Mouse (Mus musculus): ENCODE measurements around the gene Pakap. TPM values are rescaled to one million over a fixed set of nuclear protein-coding genes. Genes with fewer than 3 reads are reported as not detected.

Pakap gene
- total and polyA plus RNA-seq, 3 experiments = not detected

GRCm38 (mm10) chr4:57774517-57774916 is 206.5 kb downstream of the Pakap start:
- no peaks in the 10 kb centered on the region for H3K4me1 ChIP-seq (ENCODE audit: insufficient read depth, low read depth, low read length)
- H3K36me3 ChIP-seq (replicated peaks) = no peaks in the 10 kb centered on the region
- H3K27me3 ChIP-seq (ENCODE audit: insufficient read depth, low read length) = no peaks in the 10 kb centered on the region
- no peak overlapping the region for H3K4me3 ChIP-seq (ENCODE audit: low read depth, low read length)
- peaks cover 36% of the 10 kb centered on the region for H3K9me3 ChIP-seq (replicated peaks)
- no peak for ATAC-seq (ENCODE audit: extremely low read depth, insufficient number of reproducible peaks, low FRiP score, poor library complexity, severe bottlenecking)
- TF ChIP-seq CTCF (IDR thresholded peaks at IDR 0.05; ENCODE audit: low read depth, low read length) = no peak
- TF ChIP-seq POLR2AphosphoS5 (IDR thresholded peaks at IDR 0.05; ENCODE audit: insufficient replicate concordance, low read depth, low read length) = no peak
- TF ChIP-seq GATA2 (IDR thresholded peaks at IDR 0.05; ENCODE audit: borderline replicate concordance, low read depth, low read length) = no peak
- no peak for TF ChIP-seq TAL1 (conservative IDR thresholded peaks at IDR 0.05; ENCODE audit: low read depth, low read length)
- no peak for TF ChIP-seq GATA1 (IDR thresholded peaks at IDR 0.05; ENCODE audit: borderline replicate concordance, low read length)
- no peak for DNase-seq (ENCODE audit: low spot score)

- H3K9me3 ChIP-seq (replicated peaks) = peaks cover 34% of the 10 kb centered on the region
- no peaks in the 10 kb centered on the region for H3K36me3 ChIP-seq (replicated peaks)
- no peaks in the 10 kb centered on the region for H3K4me1 ChIP-seq (ENCODE audit: insufficient read depth, low read depth, low read length)
- H3K27me3 ChIP-seq (ENCODE audit: insufficient read depth, low read length) = no peaks in the 10 kb centered on the region
- no peak for TF ChIP-seq GATA1 (IDR thresholded peaks at IDR 0.05; ENCODE audit: borderline replicate concordance, low read length)
- ATAC-seq (ENCODE audit: extremely low read depth, insufficient number of reproducible peaks, low FRiP score, poor library complexity, severe bottlenecking) (no peak), DNase-seq (ENCODE audit: low spot score) (no peak)
- H3K4me3 ChIP-seq (ENCODE audit: low read depth, low read length) = no peak overlapping the region
These were observed 207.6 kb downstream of the Pakap start for GRCm38 (mm10) chr4:57775582-57775981.

GRCm38 (mm10) chr4:57780403-57780802 is 212.4 kb downstream of the Pakap start:
- no peak for TF ChIP-seq GATA2 (IDR thresholded peaks at IDR 0.05; ENCODE audit: borderline replicate concordance, low read depth, low read length)
- TF ChIP-seq GATA1 (IDR thresholded peaks at IDR 0.05; ENCODE audit: borderline replicate concordance, low read length) = no peak
- no peak for TF ChIP-seq TAL1 (conservative IDR thresholded peaks at IDR 0.05; ENCODE audit: low read depth, low read length)
- TF ChIP-seq POLR2AphosphoS5 (IDR thresholded peaks at IDR 0.05; ENCODE audit: insufficient replicate concordance, low read depth, low read length) = no peak
- no peak for TF ChIP-seq CTCF (IDR thresholded peaks at IDR 0.05; ENCODE audit: low read depth, low read length)
- Histone ChIP-seq H3K36me3 (replicated peaks) (no peaks in the 10 kb centered on the region), H3K4me3 (ENCODE audit: low read depth, low read length) (no peak overlapping the region), H3K27me3 (ENCODE audit: insufficient read depth, low read length) (no peaks in the 10 kb centered on the region), H3K9me3 (replicated peaks) (peaks cover 42% of the 10 kb centered on the region), H3K4me1 (ENCODE audit: insufficient read depth, low read depth, low read length) (no peaks in the 10 kb centered on the region)
- DNase-seq (ENCODE audit: low spot score) (no peak), ATAC-seq (ENCODE audit: extremely low read depth, insufficient number of reproducible peaks, low FRiP score, poor library complexity, severe bottlenecking) (no peak)

- TF ChIP-seq GATA2 (IDR thresholded peaks at IDR 0.05; ENCODE audit: borderline replicate concordance, low read depth, low read length) (no peak), TAL1 (conservative IDR thresholded peaks at IDR 0.05; ENCODE audit: low read depth, low read length) (no peak), CTCF (IDR thresholded peaks at IDR 0.05; ENCODE audit: low read depth, low read length) (no peak), GATA1 (IDR thresholded peaks at IDR 0.05; ENCODE audit: borderline replicate concordance, low read length) (no peak), POLR2AphosphoS5 (IDR thresholded peaks at IDR 0.05; ENCODE audit: insufficient replicate concordance, low read depth, low read length) (no peak)
- Histone ChIP-seq H3K4me3 (ENCODE audit: low read depth, low read length) (no peak overlapping the region), H3K4me1 (ENCODE audit: insufficient read depth, low read depth, low read length) (no peaks in the 10 kb centered on the region), H3K27me3 (ENCODE audit: insufficient read depth, low read length) (no peaks in the 10 kb centered on the region), H3K36me3 (replicated peaks) (no peaks in the 10 kb centered on the region), H3K9me3 (replicated peaks) (peaks cover 40% of the 10 kb centered on the region)
- ATAC-seq (ENCODE audit: extremely low read depth, insufficient number of reproducible peaks, low FRiP score, poor library complexity, severe bottlenecking) (no peak), DNase-seq (ENCODE audit: low spot score) (no peak)
These were observed 213.1 kb downstream of the Pakap start for GRCm38 (mm10) chr4:57780833-57781641.

GRCm38 (mm10) chr4:57781994-57782393 is 214.0 kb downstream of the Pakap start:
- Histone ChIP-seq H3K27me3 (ENCODE audit: insufficient read depth, low read length) (no peaks in the 10 kb centered on the region), H3K9me3 (replicated peaks) (peaks cover 41% of the 10 kb centered on the region), H3K4me1 (ENCODE audit: insufficient read depth, low read depth, low read length) (no peaks in the 10 kb centered on the region), H3K36me3 (replicated peaks) (no peaks in the 10 kb centered on the region), H3K4me3 (ENCODE audit: low read depth, low read length) (no peak overlapping the region; the same call in 1 of the 2 replicates)
- ATAC-seq (ENCODE audit: extremely low read depth, insufficient number of reproducible peaks, low FRiP score, poor library complexity, severe bottlenecking) (no peak), DNase-seq (ENCODE audit: low spot score) (no peak)
- TF ChIP-seq GATA2 (IDR thresholded peaks at IDR 0.05; ENCODE audit: borderline replicate concordance, low read depth, low read length) = no peak
- TF ChIP-seq CTCF (IDR thresholded peaks at IDR 0.05; ENCODE audit: low read depth, low read length) = no peak
- TF ChIP-seq POLR2AphosphoS5 (IDR thresholded peaks at IDR 0.05; ENCODE audit: insufficient replicate concordance, low read depth, low read length) = no peak
- no peak for TF ChIP-seq GATA1 (IDR thresholded peaks at IDR 0.05; ENCODE audit: borderline replicate concordance, low read length)
- no peak for TF ChIP-seq TAL1 (conservative IDR thresholded peaks at IDR 0.05; ENCODE audit: low read depth, low read length)

GRCm38 (mm10) chr4:57782549-57783390 is 214.8 kb downstream of the Pakap start:
- ATAC-seq (ENCODE audit: extremely low read depth, insufficient number of reproducible peaks, low FRiP score, poor library complexity, severe bottlenecking) (no peak), DNase-seq (ENCODE audit: low spot score) (no peak)
- H3K4me1 ChIP-seq (ENCODE audit: insufficient read depth, low read depth, low read length) = no peaks in the 10 kb centered on the region
- TF ChIP-seq GATA1 (IDR thresholded peaks at IDR 0.05; ENCODE audit: borderline replicate concordance, low read length) = no peak
- TF ChIP-seq CTCF (IDR thresholded peaks at IDR 0.05; ENCODE audit: low read depth, low read length) = no peak
- TF ChIP-seq POLR2AphosphoS5 (IDR thresholded peaks at IDR 0.05; ENCODE audit: insufficient replicate concordance, low read depth, low read length) = no peak
- TF ChIP-seq TAL1 (conservative IDR thresholded peaks at IDR 0.05; ENCODE audit: low read depth, low read length) = no peak
- no peak for TF ChIP-seq GATA2 (IDR thresholded peaks at IDR 0.05; ENCODE audit: borderline replicate concordance, low read depth, low read length)
- H3K36me3 ChIP-seq (replicated peaks) = no peaks in the 10 kb centered on the region
- no peaks in the 10 kb centered on the region for H3K27me3 ChIP-seq (ENCODE audit: insufficient read depth, low read length)
- H3K4me3 ChIP-seq (ENCODE audit: low read depth, low read length) = no peak overlapping the region
- peaks cover 43% of the 10 kb centered on the region for H3K9me3 ChIP-seq (replicated peaks)

Data from G1E (cell line).